Mouse (Mus musculus) cerebellum, adult 2 months (tissue): ENCODE results near the gene Mafk.

Experiments used
- CTCF ChIP-seq: fragments of 200-500 bp; IDR thresholded peaks from 2 replicates; pipeline ENCODE4 v1.5.1; 2011; ENCODE audit warnings: low read depth, mild to moderate bottlenecking, control low read depth, low read length, moderate library complexity, borderline replicate concordance; ENCODE audit not compliant: insufficient read depth
- POLR2A ChIP-seq: fragments of 200-500 bp; IDR thresholded peaks from 2 replicates; pipeline ENCODE4 v1.6.1; 2011; ENCODE audit warnings: low read length, control low read depth, borderline replicate concordance; ENCODE audit not compliant: insufficient read depth

- TF ChIP-seq POLR2A (no peak), CTCF (no peak)
Measured at GRCm38 (mm10) chr5:139792966-139793337, 1.6 kb downstream of the Mafk start.
